Mouse (Mus musculus) brown adipose tissue, adult 24 weeks (tissue): ENCODE data around the gene Desi2. TPM values are rescaled to one million over a fixed set of nuclear protein-coding genes. Genes with fewer than 3 reads are reported as not detected.
"Not testable (repeated sequence)": the region's sequence is repeated elsewhere in the genome, so short reads cannot be mapped to it uniquely, and the experiment has no call there.

Experiments used
- H3K27ac ChIP-seq: fragments of 200-500 bp; replicated peaks from 2 replicates; pipeline ENCODE4 v1.5.1; 2012; ENCODE audit warnings: low read depth, mild to moderate bottlenecking, low read length
- H3K4me1 ChIP-seq: fragments of 200-500 bp; 2 replicates; pipeline ENCODE4 v1.6.1; 2012; ENCODE audit warnings: low read length, mixed read lengths; ENCODE audit not compliant: control insufficient read depth, insufficient read depth, insufficient read length
- H3K4me3 ChIP-seq: fragments of 200-500 bp; 2 replicates; pipeline ENCODE4 v1.5.1; 2012; ENCODE audit warnings: low read depth, mild to moderate bottlenecking, low read length, moderate library complexity; ENCODE audit not compliant: insufficient read depth
- polyA plus RNA-seq: library from polyadenylated mRNA; stranded (reverse); fragments of >200 nt; gene quantifications from 2 replicates; pipeline ENCODE4 v1.2.4, GENCODE M21; 2012; ENCODE audit not compliant: missing spikeins, insufficient read depth, insufficient read length

The Desi2 gene
- polyA plus RNA-seq, 1 experiment: 7.0 TPM

- H3K4me1 ChIP-seq: no peaks in the 10 kb centered on the region
- no peak overlapping the region for H3K27ac ChIP-seq
- no peak overlapping the region for H3K4me3 ChIP-seq
Measured at GRCm38 (mm10) chr1:178287601-178288176, 100.5 kb downstream of the Desi2 start.

- Histone ChIP-seq H3K4me3 (no peak overlapping the region), H3K27ac (no peak overlapping the region), H3K4me1 (no peaks in the 10 kb centered on the region)
Measured at GRCm38 (mm10) chr1:178291716-178292115, 104.5 kb downstream of the Desi2 start.

GRCm38 (mm10) chr1:178294051-178294450, 106.8 kb downstream of the Desi2 start:
- Histone ChIP-seq H3K4me3 (no peak overlapping the region), H3K27ac (no peak overlapping the region), H3K4me1 (no peaks in the 10 kb centered on the region)

GRCm38 (mm10) chr1:178301261-178301660, 114.0 kb downstream of the Desi2 start:
- H3K27ac ChIP-seq, H3K4me3 ChIP-seq: not testable (repeated sequence)

GRCm38 (mm10) chr1:178303425-178303824, 116.2 kb downstream of the Desi2 start:
- H3K27ac ChIP-seq: no peak overlapping the region
- no peak overlapping the region for H3K4me3 ChIP-seq
- H3K4me1 ChIP-seq: no peaks in the 10 kb centered on the region

More at GRCm38 (mm10) chr1:178301261-178301660, 114.0 kb downstream of the Desi2 start:
- not testable (repeated sequence) for H3K4me1 ChIP-seq

Other genes starting within 250 kb of the Desi2 start
- gene Catspere2, start 204.0 kb upstream of the Desi2 start, polyA plus RNA-seq: not detected in 2 replicates
- 314 and 362 TPM in 2 replicates for gene Cox20, start 131.7 kb downstream of the Desi2 start, polyA plus RNA-seq
- gene Hnrnpu, start 150.4 kb downstream of the Desi2 start, polyA plus RNA-seq: 168 and 235 TPM in 2 replicates
- 4.7 and 5.8 TPM in 2 replicates for gene Efcab2, start 218.7 kb downstream of the Desi2 start, polyA plus RNA-seq